Mouse (Mus musculus): ENCODE measurements around the gene Fxn. TPM values are rescaled to one million over a fixed set of nuclear protein-coding genes. Genes with fewer than 3 reads are reported as not detected.

The Fxn gene
- total RNA-seq, 2 experiments from 2014 or later = 18.0 to 19.2 TPM

Other genes with a start within 250 kb of the Fxn start
- gene Fam189a2, start 249.6 kb downstream of the Fxn start, total RNA-seq (2021) = 10 to 100 TPM; 23.9 to 33.6 TPM
- 1 to 10 TPM; 2.9 to 5.2 TPM for gene Tjp2, start 55.6 kb downstream of the Fxn start, total RNA-seq (2021)
- 10 to 100 TPM; 23.4 to 25.1 TPM for gene Fam122a, start 196.8 kb upstream of the Fxn start, total RNA-seq (2021)

All from gastrocnemius, adult 18-20 months (tissue).